Mouse (Mus musculus): ENCODE data around the gene 1700018B08Rik. TPM values are rescaled to one million over a fixed set of nuclear protein-coding genes. Genes with fewer than 3 reads are reported as not detected.

Gene 1700018B08Rik
- total RNA-seq, 1 experiment, result 2.6 TPM

DNA sequence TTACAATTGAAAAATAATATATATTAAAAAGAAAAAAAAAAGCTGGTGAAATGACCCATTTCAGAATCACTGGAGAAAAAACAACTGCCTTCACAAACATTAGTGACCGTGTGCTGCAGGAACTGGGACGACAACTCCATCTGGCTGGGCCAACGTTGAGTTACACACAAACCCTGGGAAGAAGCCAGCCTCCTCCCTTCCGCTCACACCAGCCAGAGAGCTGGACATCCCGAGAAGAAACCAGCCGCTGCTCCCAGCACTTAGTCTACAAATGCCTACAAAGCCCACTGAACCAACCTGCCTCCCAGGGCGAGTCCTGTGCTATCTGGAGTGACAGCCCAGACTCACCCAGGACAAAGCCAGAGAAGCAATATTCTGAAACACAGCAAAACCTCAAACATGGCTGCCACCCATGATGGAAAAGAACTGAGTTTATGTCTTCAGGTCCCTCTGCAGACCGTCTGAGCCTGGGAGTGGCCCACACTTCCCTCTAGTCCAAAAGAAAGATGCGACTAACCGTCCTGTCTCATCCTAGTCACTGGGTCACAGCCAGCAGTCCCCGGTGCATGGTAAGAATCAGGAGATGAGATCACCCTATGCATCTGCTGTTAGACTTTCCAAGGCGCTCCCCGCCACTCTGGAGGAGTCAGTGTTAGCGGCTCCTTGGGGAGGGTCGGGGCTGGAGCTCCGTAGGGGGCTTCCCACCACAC is 17.7 kb upstream of the 1700018B08Rik start:
- Histone ChIP-seq H3K9ac (ENCODE audit: insufficient read depth, low read depth, low read length, poor library complexity, severe bottlenecking) (no peak overlapping the region), H3K4me1 (ENCODE audit: control insufficient read depth in 2 of 2, insufficient read depth in 2 of 2, low read length in 2 of 2, poor library complexity in 1 of 2) (peaks cover 0 to 5% of the 10 kb centered on the region in 2 experiments; a peak in 1 of 4 replicates), H3K36me3 (ENCODE audit: control insufficient read depth, insufficient read depth, low read length, poor library complexity, severe bottlenecking) (peaks cover 10% of the 10 kb centered on the region; the same call in 1 of the 2 replicates), H3K9me3 (ENCODE audit: control insufficient read depth, insufficient read depth, low read depth, low read length) (no peaks in the 10 kb centered on the region), H3K4me3 (ENCODE audit: insufficient read depth in 1 of 2, low read depth in 1 of 2, low read length in 2 of 2, poor library complexity in 1 of 2, severe bottlenecking in 1 of 2) (no peak overlapping the region), H3K27ac (ENCODE audit: insufficient read depth, low read depth, low read length, poor library complexity, severe bottlenecking) (no peak overlapping the region)
- TF ChIP-seq ZC3H11A (IDR thresholded peaks at IDR 0.05; ENCODE audit: borderline replicate concordance, low read depth, low read length) (no peak), CHD2 (IDR thresholded peaks at IDR 0.05; ENCODE audit: low read depth, low read length) (no peak), MAFK (IDR thresholded peaks at IDR 0.05; ENCODE audit: insufficient read depth, low read depth, low read length) (no peak)
- in situ Hi-C loops (cut with MboI; ENCODE audit: low sequenced_read_pairs in 2 of 2, unreplicated experiment in 2 of 2), result no loop called here
- no peak for DNase-seq (ENCODE audit: low read depth, low spot score)

DNA sequence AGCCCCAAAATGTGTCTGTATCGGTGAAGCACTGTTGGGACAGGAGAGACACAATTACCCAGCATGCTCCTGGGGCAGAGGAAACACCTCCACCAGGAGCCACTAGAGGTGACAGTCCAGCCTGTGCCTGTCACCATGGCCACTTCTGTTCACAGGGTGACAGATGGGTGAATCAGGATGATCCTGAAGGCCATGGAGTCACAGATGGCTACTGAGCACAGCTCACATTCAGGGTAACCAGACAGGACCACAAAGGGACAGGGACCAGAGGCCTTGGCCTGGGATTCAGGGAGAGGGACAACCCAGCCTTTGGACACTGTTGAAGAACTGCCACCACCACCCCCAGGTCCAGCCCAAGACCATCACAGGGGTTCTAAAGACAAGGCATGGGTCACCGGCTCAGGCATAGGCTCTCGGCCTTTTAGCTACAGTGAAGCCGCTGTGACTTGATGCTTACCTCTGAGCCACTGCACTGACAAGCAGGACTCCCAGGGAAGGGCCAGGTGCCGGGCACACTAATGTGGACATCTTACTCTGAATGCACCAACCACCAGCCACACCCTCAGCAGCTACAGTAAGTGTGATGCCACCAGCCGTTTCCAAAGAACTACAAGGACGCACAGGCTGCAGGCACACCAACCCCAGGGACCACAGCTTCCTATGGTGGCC is 16.4 kb upstream of the 1700018B08Rik start:
- TF ChIP-seq ZC3H11A (IDR thresholded peaks at IDR 0.05; ENCODE audit: borderline replicate concordance, low read depth, low read length) (no peak), MAFK (IDR thresholded peaks at IDR 0.05; ENCODE audit: insufficient read depth, low read depth, low read length) (no peak), HCFC1 (IDR thresholded peaks at IDR 0.05; ENCODE audit: borderline replicate concordance, insufficient read depth, low read length) (no peak), CHD2 (IDR thresholded peaks at IDR 0.05; ENCODE audit: low read depth, low read length) (no peak), ZNF384 (IDR thresholded peaks at IDR 0.05; ENCODE audit: low read depth, low read length) (no peak)
- in situ Hi-C loops (cut with MboI; ENCODE audit: low sequenced_read_pairs in 2 of 2, unreplicated experiment in 2 of 2), result no loop called here
- no peaks in the 10 kb centered on the region for H3K9me3 ChIP-seq (ENCODE audit: control insufficient read depth, insufficient read depth, low read depth, low read length)
- no peak overlapping the region for H3K27ac ChIP-seq (ENCODE audit: insufficient read depth, low read depth, low read length, poor library complexity, severe bottlenecking)
- no peak for DNase-seq (ENCODE audit: low read depth, low spot score)
- no peak overlapping the region for H3K9ac ChIP-seq (ENCODE audit: insufficient read depth, low read depth, low read length, poor library complexity, severe bottlenecking)
- H3K4me1 ChIP-seq (ENCODE audit: control insufficient read depth in 2 of 2, insufficient read depth in 2 of 2, low read length in 2 of 2, poor library complexity in 1 of 2), result peaks cover 0 to 9% of the 10 kb centered on the region in 2 experiments; a peak in 1 of 4 replicates
- H3K4me3 ChIP-seq (ENCODE audit: insufficient read depth in 1 of 2, low read depth in 1 of 2, low read length in 2 of 2, poor library complexity in 1 of 2, severe bottlenecking in 1 of 2), result no peak overlapping the region
- peaks cover 13% of the 10 kb centered on the region; the same call in 1 of the 2 replicates for H3K36me3 ChIP-seq (ENCODE audit: control insufficient read depth, insufficient read depth, low read length, poor library complexity, severe bottlenecking)

DNA sequence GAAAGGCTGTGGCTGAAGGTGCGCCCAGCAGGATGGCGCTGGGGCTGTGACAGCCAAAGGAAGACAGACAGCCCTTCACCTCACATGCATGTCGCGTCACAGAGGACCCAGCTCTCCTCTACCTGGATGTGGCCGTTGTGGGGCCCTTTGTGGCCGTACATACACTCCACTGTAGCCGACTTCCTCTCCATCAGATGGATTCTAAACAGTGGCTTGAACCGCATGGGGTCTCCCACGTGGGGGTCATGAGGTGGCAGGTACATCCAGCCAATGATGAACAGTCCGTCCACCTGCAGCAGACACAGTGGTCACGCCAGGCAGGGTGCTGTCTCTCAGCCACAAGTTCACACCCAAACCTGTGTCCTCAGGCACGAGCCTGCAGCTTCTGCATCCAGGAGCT is 15.7 kb upstream of the 1700018B08Rik start:
- Histone ChIP-seq H3K36me3 (ENCODE audit: control insufficient read depth, insufficient read depth, low read length, poor library complexity, severe bottlenecking) (peaks cover 18% of the 10 kb centered on the region), H3K4me3 (ENCODE audit: insufficient read depth in 1 of 2, low read depth in 1 of 2, low read length in 2 of 2, poor library complexity in 1 of 2, severe bottlenecking in 1 of 2) (no peak overlapping the region), H3K9me3 (ENCODE audit: control insufficient read depth, insufficient read depth, low read depth, low read length) (no peaks in the 10 kb centered on the region), H3K9ac (ENCODE audit: insufficient read depth, low read depth, low read length, poor library complexity, severe bottlenecking) (no peak overlapping the region), H3K4me1 (ENCODE audit: control insufficient read depth in 2 of 2, insufficient read depth in 2 of 2, low read length in 2 of 2, poor library complexity in 1 of 2) (peaks cover 0 to 9% of the 10 kb centered on the region in 2 experiments; a peak in 1 of 4 replicates), H3K27ac (ENCODE audit: insufficient read depth, low read depth, low read length, poor library complexity, severe bottlenecking) (no peak overlapping the region)
- TF ChIP-seq ZC3H11A (IDR thresholded peaks at IDR 0.05; ENCODE audit: borderline replicate concordance, low read depth, low read length) (no peak), HCFC1 (IDR thresholded peaks at IDR 0.05; ENCODE audit: borderline replicate concordance, insufficient read depth, low read length) (no peak), MAFK (IDR thresholded peaks at IDR 0.05; ENCODE audit: insufficient read depth, low read depth, low read length) (no peak), CHD2 (IDR thresholded peaks at IDR 0.05; ENCODE audit: low read depth, low read length) (no peak), ZNF384 (IDR thresholded peaks at IDR 0.05; ENCODE audit: low read depth, low read length) (no peak)
- in situ Hi-C loops (cut with MboI; ENCODE audit: low sequenced_read_pairs in 2 of 2, unreplicated experiment in 2 of 2), result no loop called here
- no peak for DNase-seq (ENCODE audit: low read depth, low spot score)

DNA sequence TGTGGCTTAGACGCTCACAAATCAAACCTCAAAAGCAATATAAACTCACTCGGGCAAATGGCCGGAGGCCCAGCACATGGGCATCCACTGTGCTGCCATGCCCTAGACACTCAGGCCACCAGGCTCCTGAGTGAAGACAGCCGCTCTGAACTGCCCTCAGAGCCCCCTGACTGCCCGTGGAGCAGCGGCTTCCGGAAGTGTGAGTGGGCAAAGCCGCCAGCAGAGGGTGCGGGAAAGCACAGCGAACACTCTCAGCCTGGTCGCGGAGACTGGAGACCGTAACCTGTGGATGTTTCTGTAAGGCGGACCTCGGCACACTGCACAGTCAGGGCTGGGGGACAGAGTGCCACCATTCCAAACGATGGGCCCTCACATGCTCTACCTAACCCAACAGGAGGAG is 14.4 kb upstream of the 1700018B08Rik start:
- in situ Hi-C loops (cut with MboI; ENCODE audit: low sequenced_read_pairs in 2 of 2, unreplicated experiment in 2 of 2), result no loop called here
- H3K4me1 ChIP-seq (ENCODE audit: control insufficient read depth in 2 of 2, insufficient read depth in 2 of 2, low read length in 2 of 2, poor library complexity in 1 of 2), result peaks cover 0 to 9% of the 10 kb centered on the region in 2 experiments; a peak in 1 of 4 replicates
- no peak overlapping the region for H3K27ac ChIP-seq (ENCODE audit: insufficient read depth, low read depth, low read length, poor library complexity, severe bottlenecking)
- TF ChIP-seq HCFC1 (IDR thresholded peaks at IDR 0.05; ENCODE audit: borderline replicate concordance, insufficient read depth, low read length), result no peak
- no peak for TF ChIP-seq ZC3H11A (IDR thresholded peaks at IDR 0.05; ENCODE audit: borderline replicate concordance, low read depth, low read length)
- no peak for TF ChIP-seq ZNF384 (IDR thresholded peaks at IDR 0.05; ENCODE audit: low read depth, low read length)
- no peak for TF ChIP-seq MAFK (IDR thresholded peaks at IDR 0.05; ENCODE audit: insufficient read depth, low read depth, low read length)
- TF ChIP-seq CHD2 (IDR thresholded peaks at IDR 0.05; ENCODE audit: low read depth, low read length), result no peak
- no peak overlapping the region; a peak in 1 of 4 replicates for H3K4me3 ChIP-seq (ENCODE audit: insufficient read depth in 1 of 2, low read depth in 1 of 2, low read length in 2 of 2, poor library complexity in 1 of 2, severe bottlenecking in 1 of 2)
- no peak overlapping the region for H3K9ac ChIP-seq (ENCODE audit: insufficient read depth, low read depth, low read length, poor library complexity, severe bottlenecking)
- DNase-seq (ENCODE audit: low read depth, low spot score), result no peak
- no peaks in the 10 kb centered on the region for H3K9me3 ChIP-seq (ENCODE audit: control insufficient read depth, insufficient read depth, low read depth, low read length)
- peaks cover 29% of the 10 kb centered on the region for H3K36me3 ChIP-seq (ENCODE audit: control insufficient read depth, insufficient read depth, low read length, poor library complexity, severe bottlenecking)

Measured in ES-E14 (cell line).